Mouse (Mus musculus): ENCODE measurements at regions not wholly inside any gene's neighbourhood (a gene's known extent, or its start where the extent isn't known, plus 50 kb on each side); places are given as distances from the start of the nearest gene placed in this dataset.
A peak's percentile ranks its signal among the peaks of the same experiment; 100 is the strongest.

- no peak overlapping the region for H3K4me3 ChIP-seq
- no peak overlapping the region for H3K4me2 ChIP-seq
- ATAC-seq (ENCODE audit: low FRiP score, low read depth): no peak
- H3K9me3 ChIP-seq: no peaks in the 10 kb centered on the region
- no peaks in the 10 kb centered on the region for H3K4me1 ChIP-seq (replicated peaks)
- WGBS: 61% methylated on average over 11 of the region's 11 CpGs
- no peaks in the 10 kb centered on the region for H3K27me3 ChIP-seq
- no peak overlapping the region for H3K9ac ChIP-seq
- no peaks in the 10 kb centered on the region for H3K36me3 ChIP-seq
- no peak overlapping the region for H3K27ac ChIP-seq (replicated peaks)
Measured at GRCm38 (mm10) chr4:137156441-137157105, 108.0 kb upstream of the Zbtb40 start.

GRCm38 (mm10) chr4:137148756-137149155, 100.2 kb upstream of the Zbtb40 start:
- no peak overlapping the region for H3K27ac ChIP-seq (replicated peaks)
- no peaks in the 10 kb centered on the region for H3K27me3 ChIP-seq
- no peaks in the 10 kb centered on the region for H3K36me3 ChIP-seq
- H3K4me2 ChIP-seq: no peak overlapping the region
- no peaks in the 10 kb centered on the region for H3K9me3 ChIP-seq
- H3K4me1 ChIP-seq (replicated peaks): no peaks in the 10 kb centered on the region
- no peak for ATAC-seq (ENCODE audit: low FRiP score, low read depth)
- no peak overlapping the region for H3K4me3 ChIP-seq
- H3K9ac ChIP-seq: no peak overlapping the region
- WGBS: 66% methylated on average over 4 of the region's 4 CpGs

- H3K27me3 ChIP-seq: no peaks in the 10 kb centered on the region
- no peaks in the 10 kb centered on the region for H3K9me3 ChIP-seq
- H3K4me2 ChIP-seq: no peak overlapping the region
- 78% methylated on average over 13 of the region's 13 CpGs for WGBS
- no peak for ATAC-seq (ENCODE audit: low FRiP score, low read depth)
- no peaks in the 10 kb centered on the region for H3K4me1 ChIP-seq (replicated peaks)
- no peak overlapping the region for H3K4me3 ChIP-seq
- H3K9ac ChIP-seq: no peak overlapping the region
- no peaks in the 10 kb centered on the region for H3K36me3 ChIP-seq
- H3K27ac ChIP-seq (replicated peaks): no peak overlapping the region
Measured at GRCm38 (mm10) chr4:137147795-137148194, 99.2 kb upstream of the Zbtb40 start.

GRCm38 (mm10) chr4:137146326-137146725, 97.7 kb upstream of the Zbtb40 start:
- H3K27me3 ChIP-seq: no peaks in the 10 kb centered on the region
- no peaks in the 10 kb centered on the region for H3K36me3 ChIP-seq
- ATAC-seq (ENCODE audit: low FRiP score, low read depth): no peak
- no peak overlapping the region for H3K4me3 ChIP-seq
- WGBS: 79% methylated on average over 3 of the region's 3 CpGs
- peaks cover 5% of the 10 kb centered on the region; the same call in 1 of the 2 replicates for H3K4me1 ChIP-seq (replicated peaks)
- H3K9me3 ChIP-seq: no peaks in the 10 kb centered on the region
- H3K27ac ChIP-seq (replicated peaks): no peak overlapping the region
- H3K9ac ChIP-seq: no peak overlapping the region
- no peak overlapping the region for H3K4me2 ChIP-seq

- no peak overlapping the region for H3K4me3 ChIP-seq
- H3K4me1 ChIP-seq (replicated peaks): peaks cover 5% of the 10 kb centered on the region; the same call in 1 of the 2 replicates
- H3K36me3 ChIP-seq: no peaks in the 10 kb centered on the region
- H3K27me3 ChIP-seq: no peaks in the 10 kb centered on the region
- 13% methylated on average over 9 of the region's 9 CpGs for WGBS
- H3K9me3 ChIP-seq: no peaks in the 10 kb centered on the region
- H3K9ac ChIP-seq: no peak overlapping the region
- no peak overlapping the region for H3K4me2 ChIP-seq
- H3K27ac ChIP-seq (replicated peaks): no peak overlapping the region
- peak; percentile 77 for ATAC-seq (ENCODE audit: low FRiP score, low read depth)
Measured at GRCm38 (mm10) chr4:137142316-137142715, 93.7 kb upstream of the Zbtb40 start.

- no peak overlapping the region for H3K27ac ChIP-seq (replicated peaks)
- WGBS: 85% methylated on average over 17 of the region's 17 CpGs
- H3K4me2 ChIP-seq: no peak overlapping the region
- H3K9me3 ChIP-seq: no peaks in the 10 kb centered on the region
- no peaks in the 10 kb centered on the region for H3K36me3 ChIP-seq
- no peaks in the 10 kb centered on the region for H3K27me3 ChIP-seq
- peaks cover 9% of the 10 kb centered on the region for H3K4me1 ChIP-seq (replicated peaks)
- no peak for ATAC-seq (ENCODE audit: low FRiP score, low read depth)
- no peak overlapping the region for H3K4me3 ChIP-seq
- H3K9ac ChIP-seq: no peak overlapping the region
Measured at GRCm38 (mm10) chr4:137139051-137139705, 90.6 kb upstream of the Zbtb40 start.

GRCm38 (mm10) chr4:137138127-137138526, 89.5 kb upstream of the Zbtb40 start:
- Histone ChIP-seq H3K27ac (replicated peaks) (no peak overlapping the region), H3K4me2 (no peak overlapping the region), H3K4me1 (replicated peaks) (peaks cover 9% of the 10 kb centered on the region), H3K4me3 (no peak overlapping the region), H3K36me3 (no peaks in the 10 kb centered on the region), H3K27me3 (no peaks in the 10 kb centered on the region), H3K9me3 (no peaks in the 10 kb centered on the region), H3K9ac (no peak overlapping the region)
- ATAC-seq (ENCODE audit: low FRiP score, low read depth): no peak
- 85% methylated on average over 6 of the region's 6 CpGs for WGBS

GRCm38 (mm10) chr4:137136313-137136712, 87.7 kb upstream of the Zbtb40 start:
- no peak overlapping the region for H3K9ac ChIP-seq
- no peak overlapping the region for H3K4me3 ChIP-seq
- H3K4me2 ChIP-seq: no peak overlapping the region
- H3K27ac ChIP-seq (replicated peaks): no peak overlapping the region
- no peaks in the 10 kb centered on the region for H3K36me3 ChIP-seq
- no peaks in the 10 kb centered on the region for H3K9me3 ChIP-seq
- no peak for ATAC-seq (ENCODE audit: low FRiP score, low read depth)
- H3K4me1 ChIP-seq (replicated peaks): peaks cover 4% of the 10 kb centered on the region; the same call in 1 of the 2 replicates
- WGBS: 88% methylated on average over 4 of the region's 4 CpGs
- H3K27me3 ChIP-seq: no peaks in the 10 kb centered on the region

- ATAC-seq (ENCODE audit: low FRiP score, low read depth): no peak
- WGBS: 55% methylated on average over 8 of the region's 8 CpGs
- no peaks in the 10 kb centered on the region for H3K27me3 ChIP-seq
Measured at GRCm38 (mm10) chr4:137135792-137136191, 87.2 kb upstream of the Zbtb40 start.

GRCm38 (mm10) chr4:137134553-137134952, 86.0 kb upstream of the Zbtb40 start:
- H3K4me1 ChIP-seq (replicated peaks): peaks cover 4% of the 10 kb centered on the region; the same call in 1 of the 2 replicates
- H3K9me3 ChIP-seq: no peaks in the 10 kb centered on the region
- 46% methylated on average over 5 of the region's 5 CpGs for WGBS
- H3K27ac ChIP-seq (replicated peaks): no peak overlapping the region
- no peaks in the 10 kb centered on the region for H3K36me3 ChIP-seq
- ATAC-seq (ENCODE audit: low FRiP score, low read depth): no peak
- H3K9ac ChIP-seq: no peak overlapping the region
- no peaks in the 10 kb centered on the region for H3K27me3 ChIP-seq
- no peak overlapping the region for H3K4me2 ChIP-seq
- no peak overlapping the region for H3K4me3 ChIP-seq

More at GRCm38 (mm10) chr4:137135792-137136191, 87.2 kb upstream of the Zbtb40 start:
- no peak overlapping the region for H3K9ac ChIP-seq
- H3K36me3 ChIP-seq: no peaks in the 10 kb centered on the region
- no peaks in the 10 kb centered on the region for H3K9me3 ChIP-seq
- H3K4me1 ChIP-seq (replicated peaks): peaks cover 4% of the 10 kb centered on the region; the same call in 1 of the 2 replicates
- H3K27ac ChIP-seq (replicated peaks): no peak overlapping the region
- no peak overlapping the region for H3K4me2 ChIP-seq
- H3K4me3 ChIP-seq: no peak overlapping the region

- no peaks in the 10 kb centered on the region for H3K27me3 ChIP-seq
- 67% methylated on average over 13 of the region's 13 CpGs for WGBS
- no peak overlapping the region for H3K27ac ChIP-seq (replicated peaks)
Measured at GRCm38 (mm10) chr4:137133789-137134188, 85.2 kb upstream of the Zbtb40 start.

GRCm38 (mm10) chr4:137130619-137131212, 82.1 kb upstream of the Zbtb40 start:
- Histone ChIP-seq H3K9ac (no peak overlapping the region), H3K4me1 (replicated peaks) (peaks cover 12% of the 10 kb centered on the region), H3K27me3 (no peaks in the 10 kb centered on the region), H3K4me2 (no peak overlapping the region), H3K36me3 (no peaks in the 10 kb centered on the region), H3K9me3 (no peaks in the 10 kb centered on the region), H3K4me3 (no peak overlapping the region), H3K27ac (replicated peaks) (no peak overlapping the region)
- WGBS: 54% methylated on average over 7 of the region's 7 CpGs
- no peak for ATAC-seq (ENCODE audit: low FRiP score, low read depth)

More at GRCm38 (mm10) chr4:137133789-137134188, 85.2 kb upstream of the Zbtb40 start:
- no peaks in the 10 kb centered on the region for H3K9me3 ChIP-seq
- H3K9ac ChIP-seq: no peak overlapping the region
- no peak overlapping the region for H3K4me3 ChIP-seq
- H3K4me2 ChIP-seq: no peak overlapping the region
- H3K36me3 ChIP-seq: no peaks in the 10 kb centered on the region
- peaks cover 4% of the 10 kb centered on the region; the same call in 1 of the 2 replicates for H3K4me1 ChIP-seq (replicated peaks)
- no peak for ATAC-seq (ENCODE audit: low FRiP score, low read depth)
